Mouse (Mus musculus) cerebellum, adult 18-20 months (tissue): ENCODE measurements at regions not wholly inside any gene's neighbourhood (a gene's known extent, or its start where the extent isn't known, plus 50 kb on each side); places are given as distances from the start of the nearest gene placed in this dataset.

Experiments
- DNase-seq, 2 experiments: peaks; one replicate each; pipeline ENCODE4 v3.0.0; 2021

- DNase-seq, result no peak
These were observed 279.6 kb downstream of the Rps29 start for GRCm38 (mm10) chr12:68879425-68879824.

- DNase-seq, result no peak
These were observed 287.7 kb downstream of the Rps29 start for GRCm38 (mm10) chr12:68871259-68871658.

GRCm38 (mm10) chr12:68862991-68863356 lies 296.0 kb downstream of the Rps29 start:
- no peak for DNase-seq

GRCm38 (mm10) chr12:68862313-68862990 lies 296.5 kb downstream of the Rps29 start:
- peak; percentile 15 to 23 for DNase-seq

- DNase-seq, result no peak
These were observed 298.7 kb downstream of the Rps29 start for GRCm38 (mm10) chr12:68860332-68860731.

- DNase-seq, result no peak
These were observed 309.3 kb downstream of the Rps29 start for GRCm38 (mm10) chr12:68849616-68850140.

- DNase-seq, result no peak
These were observed 318.2 kb downstream of the Rps29 start for GRCm38 (mm10) chr12:68840815-68841214.

- no peak for DNase-seq
These were observed 318.8 kb downstream of the Rps29 start for GRCm38 (mm10) chr12:68840156-68840555.

- no peak for DNase-seq
These were observed 323.0 kb downstream of the Rps29 start for GRCm38 (mm10) chr12:68836023-68836422.

GRCm38 (mm10) chr12:68833914-68834313 lies 325.1 kb downstream of the Rps29 start:
- DNase-seq, result no peak

- DNase-seq, result no peak
These were observed 329.6 kb downstream of the Rps29 start for GRCm38 (mm10) chr12:68829404-68829803.

- DNase-seq, result no peak
These were observed 331.3 kb downstream of the Rps29 start for GRCm38 (mm10) chr12:68827549-68828249.

GRCm38 (mm10) chr12:68794396-68794795 lies 364.6 kb downstream of the Rps29 start:
- DNase-seq, result no peak

GRCm38 (mm10) chr12:68783636-68784035 lies 375.4 kb downstream of the Rps29 start:
- no peak for DNase-seq

GRCm38 (mm10) chr12:68775503-68775902 lies 383.5 kb downstream of the Rps29 start:
- no peak for DNase-seq

- peak; percentile 16 to 20 for DNase-seq
These were observed 384.2 kb downstream of the Rps29 start for GRCm38 (mm10) chr12:68774800-68775199.

- no peak for DNase-seq
These were observed 400.5 kb downstream of the Rps29 start for GRCm38 (mm10) chr12:68758263-68759020.

- DNase-seq, result no peak
These were observed 430.1 kb downstream of the Rps29 start for GRCm38 (mm10) chr12:68728882-68729281.

- DNase-seq, result no peak
These were observed 440.0 kb downstream of the Rps29 start for GRCm38 (mm10) chr12:68718946-68719345.

GRCm38 (mm10) chr12:68694275-68695267 lies 464.4 kb downstream of the Rps29 start:
- DNase-seq, result no peak

GRCm38 (mm10) chr12:68688262-68688661 lies 470.7 kb downstream of the Rps29 start:
- no peak for DNase-seq

GRCm38 (mm10) chr12:68683897-68684296 lies 475.1 kb downstream of the Rps29 start:
- DNase-seq, result no peak
